Mouse (Mus musculus): ENCODE results near the gene Wdr20rt.
A peak's percentile ranks its signal among the peaks of the same experiment; 100 is the strongest.
"Not testable (repeated sequence)": the region's sequence is repeated elsewhere in the genome, so short reads cannot be mapped to it uniquely, and the experiment has no call there.

The Wdr20rt gene

GRCm38 (mm10) chr12:65225467-65225945, at the start of gene Wdr20rt:
TSS of gene Wdr20rt (plus strand) at chr12:65225517.
- DNase-seq: no peak

GRCm38 (mm10) chr12:65187365-65187764, 38.0 kb upstream of the Wdr20rt start:
- peak; percentile 4 to 24 for DNase-seq

GRCm38 (mm10) chr12:65189213-65189612, 36.1 kb upstream of the Wdr20rt start:
- no peak for DNase-seq

GRCm38 (mm10) chr12:65194003-65194530, 31.2 kb upstream of the Wdr20rt start:
- DNase-seq: no peak

GRCm38 (mm10) chr12:65201812-65202211, 23.5 kb upstream of the Wdr20rt start:
- no peak for DNase-seq

- no peak for DNase-seq
These were observed 18.9 kb upstream of the Wdr20rt start for GRCm38 (mm10) chr12:65206431-65206830.

GRCm38 (mm10) chr12:65216404-65216840, 8.9 kb upstream of the Wdr20rt start:
- peak; percentile 3 to 26 for DNase-seq

GRCm38 (mm10) chr12:65228628-65229027, 3.3 kb downstream of the Wdr20rt start:
- no peak for DNase-seq

GRCm38 (mm10) chr12:65229041-65229440, 3.7 kb downstream of the Wdr20rt start:
- DNase-seq: no peak

- DNase-seq: not testable (repeated sequence)
These were observed 7.5 kb downstream of the Wdr20rt start for GRCm38 (mm10) chr12:65232801-65233200.

GRCm38 (mm10) chr12:65250116-65250738, 24.9 kb downstream of the Wdr20rt start:
- no peak for DNase-seq

GRCm38 (mm10) chr12:65256887-65257286, 31.6 kb downstream of the Wdr20rt start:
- no peak for DNase-seq

- peak; percentile 35 to 65 for DNase-seq
These were observed 33.2 kb downstream of the Wdr20rt start for GRCm38 (mm10) chr12:65258212-65259138.

GRCm38 (mm10) chr12:65259139-65260111, 34.1 kb downstream of the Wdr20rt start:
- DNase-seq: no peak

- no peak for DNase-seq
These were observed 43.1 kb downstream of the Wdr20rt start for GRCm38 (mm10) chr12:65268311-65268984.

- no peak for DNase-seq
These were observed 44.1 kb downstream of the Wdr20rt start for GRCm38 (mm10) chr12:65269406-65269805.

- DNase-seq: no peak
These were observed 48.5 kb downstream of the Wdr20rt start for GRCm38 (mm10) chr12:65273807-65274206.
